Mouse (Mus musculus) cerebellum, adult 9-11 months (tissue): Measurements from ENCODE around the gene Olfr1339.

Source experiments
- DNase-seq: peaks from one replicate; pipeline ENCODE4 v3.0.0; 2022

Gene Olfr1339

DNA sequence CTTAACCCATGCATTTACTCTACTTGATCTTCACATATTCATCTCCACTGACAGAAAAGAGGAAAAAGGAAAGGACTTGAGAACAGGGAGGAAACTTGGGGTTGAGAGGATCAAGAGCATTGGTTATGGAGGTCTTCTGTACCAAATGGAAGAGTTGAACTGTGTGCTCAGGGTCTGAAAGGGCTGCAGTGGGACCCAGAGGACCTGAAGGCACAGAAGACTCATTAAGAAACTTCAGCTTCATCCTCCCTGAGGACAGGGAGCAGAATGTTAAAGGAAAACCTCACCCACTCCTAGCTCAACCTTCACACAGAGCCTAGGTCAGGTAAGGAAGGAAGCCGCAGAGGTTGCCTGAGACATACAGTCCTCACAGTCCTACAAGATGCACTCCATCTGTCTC is at the start of gene Olfr1339:
Gene Olfr1339, plus strand, starts transcription at position 301 of the 400 bp plus-strand sequence.
- DNase-seq = no peak

DNA sequence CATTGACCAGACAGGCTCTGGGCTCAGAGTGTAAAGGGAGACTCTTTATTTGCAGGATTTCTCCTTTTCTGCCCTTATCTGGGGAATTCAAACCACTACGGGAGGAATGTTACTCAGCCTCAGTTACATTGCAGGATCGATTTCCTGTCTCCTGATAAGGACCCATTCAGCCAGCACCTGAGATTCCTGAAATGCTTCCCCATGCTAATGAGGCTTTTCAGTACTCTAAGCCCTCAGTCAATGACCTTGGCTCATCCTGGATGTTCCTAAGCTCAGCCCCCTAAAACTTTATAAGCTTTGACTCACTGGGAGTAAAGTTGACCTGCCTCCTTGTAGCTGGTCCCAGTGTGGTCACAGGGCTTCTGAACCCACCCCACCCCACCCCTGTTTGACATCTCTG is 44.9 kb upstream of the Olfr1339 start:
- DNase-seq = no peak

DNA sequence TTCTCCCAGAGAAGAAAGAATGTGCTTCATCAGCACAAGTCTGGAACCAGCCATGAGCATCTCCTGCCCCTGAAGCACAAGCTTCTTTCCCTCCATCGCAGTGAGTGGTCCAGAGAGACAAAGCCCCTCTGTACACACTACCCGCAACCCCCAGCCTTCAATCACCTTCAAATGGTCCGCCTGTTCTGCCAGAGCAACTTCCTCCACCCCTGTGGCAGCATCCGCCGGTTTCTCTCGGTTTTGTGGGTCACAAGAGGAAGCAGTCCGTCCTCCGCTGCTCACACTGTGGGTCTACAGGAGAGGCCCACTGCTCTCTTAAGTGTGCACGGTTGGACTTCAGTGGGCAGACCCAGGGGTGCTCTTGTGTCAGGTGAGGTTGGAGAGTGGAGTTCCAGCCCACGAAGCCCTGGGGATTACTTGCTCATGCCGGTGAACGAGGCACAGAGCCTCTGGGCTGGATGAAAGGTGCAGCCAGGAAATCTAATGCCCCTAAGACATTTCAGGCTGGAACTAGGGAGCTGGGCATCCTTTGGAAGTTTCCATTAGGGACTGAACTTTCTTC is 39.5 kb upstream of the Olfr1339 start, which contains the start of gene Olfr1342:
Gene Olfr1342, minus strand, starts transcription at position 345 of the 562 bp plus-strand sequence.
- no peak for DNase-seq

DNA sequence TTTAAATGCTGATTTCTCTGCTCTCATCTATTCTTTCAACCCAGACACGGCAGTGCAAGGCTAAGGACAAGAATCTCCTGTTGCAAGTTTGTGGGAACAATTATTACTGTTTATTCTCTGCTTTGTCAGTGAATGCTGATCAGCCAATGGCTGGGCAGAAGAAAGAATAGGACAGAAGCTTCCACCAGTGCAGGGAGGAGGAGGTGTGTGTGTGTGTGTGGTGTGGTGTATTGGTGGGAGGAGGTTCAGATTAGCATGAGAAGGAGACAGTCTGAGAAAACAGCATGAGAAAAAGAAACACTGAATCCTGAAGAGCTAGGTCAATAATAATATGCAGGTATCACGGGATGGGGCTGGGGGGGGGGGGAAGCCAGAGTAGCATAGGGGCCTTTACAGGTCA is 38.2 kb upstream of the Olfr1339 start:
- no peak for DNase-seq

DNA sequence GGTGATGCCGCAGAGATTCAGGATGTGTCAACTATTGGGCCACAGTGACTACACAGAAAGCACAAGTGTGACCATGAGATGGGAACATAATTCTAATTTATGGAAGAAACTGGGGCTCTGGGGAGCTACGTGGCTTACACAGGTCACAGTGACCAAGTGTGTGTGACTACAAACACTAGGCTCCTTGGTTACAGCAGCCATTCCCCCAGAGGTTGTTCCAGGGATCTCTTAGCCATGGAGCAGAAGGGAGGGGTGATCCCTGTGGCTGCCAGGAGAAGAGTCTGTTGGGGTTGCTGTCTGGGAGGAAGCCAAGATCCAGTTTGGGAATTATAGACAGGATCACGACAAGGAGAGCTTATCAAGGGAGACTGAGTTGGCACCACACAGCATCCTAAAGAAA is 28.8 kb upstream of the Olfr1339 start, which contains the start of gene Olfr1341:
Gene Olfr1341, plus strand, starts transcription at position 301 of the 400 bp plus-strand sequence.
- no peak for DNase-seq

DNA sequence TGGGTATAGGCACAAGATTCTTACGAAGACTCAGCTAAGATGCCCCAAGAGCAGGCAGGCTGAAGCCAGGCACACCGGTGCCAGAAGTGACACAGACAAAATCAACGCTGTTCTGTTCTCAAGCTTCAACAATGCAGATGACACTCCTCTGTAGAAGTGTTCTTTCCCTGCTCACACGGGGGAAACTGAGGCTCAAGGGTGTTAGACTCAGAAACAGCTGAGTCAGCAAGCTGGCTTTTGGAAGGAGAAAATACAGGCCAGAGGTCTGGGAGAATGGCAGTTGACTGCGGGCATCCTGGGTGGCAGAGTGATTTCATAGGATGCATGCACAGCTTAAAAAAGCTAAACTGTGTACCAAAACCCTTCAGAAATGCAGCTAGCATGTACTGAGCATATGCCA is 23.9 kb upstream of the Olfr1339 start:
- DNase-seq = no peak

DNA sequence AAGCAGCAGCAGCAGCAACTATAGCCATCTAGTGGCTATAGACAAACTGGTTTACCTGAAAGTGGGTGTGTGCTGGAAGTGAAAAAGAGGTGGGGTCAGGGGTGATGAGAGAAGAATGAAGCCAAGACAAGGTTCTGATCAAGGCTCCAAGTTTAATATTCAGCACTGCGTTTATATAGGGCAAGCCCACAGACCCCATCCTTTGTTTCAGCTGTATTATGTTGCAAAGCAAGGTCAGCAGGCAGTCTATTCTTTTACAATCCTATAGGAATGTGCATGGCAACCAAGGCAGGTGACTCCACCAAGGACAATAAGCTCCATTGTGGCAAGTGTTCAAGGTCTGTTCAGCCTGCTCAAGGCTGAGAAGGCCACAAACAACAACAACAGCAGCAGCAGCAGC is 20.3 kb upstream of the Olfr1339 start:
- DNase-seq = no peak

DNA sequence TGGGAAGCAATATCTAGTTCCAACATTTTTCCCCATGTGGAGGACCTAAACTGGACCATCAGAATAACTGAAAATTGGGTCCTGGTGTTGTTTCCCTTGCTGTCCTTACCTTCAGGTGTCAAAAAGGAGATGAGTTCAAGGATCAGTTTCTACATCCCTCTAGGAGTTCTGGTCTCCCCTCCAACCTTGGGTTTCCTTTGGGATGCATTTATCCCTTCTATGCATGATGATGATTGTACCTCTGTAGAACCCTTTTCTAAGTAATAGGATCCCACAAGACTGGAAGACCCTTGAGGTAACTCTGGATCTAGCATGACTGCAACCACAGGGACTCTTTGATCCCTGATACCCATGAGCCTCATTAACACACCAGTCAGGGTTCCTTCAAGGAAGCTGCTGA is 12.1 kb upstream of the Olfr1339 start, which contains the start of gene Olfr1340:
Gene Olfr1340, plus strand, starts transcription at position 301 of the 400 bp plus-strand sequence.
- no peak for DNase-seq

DNA sequence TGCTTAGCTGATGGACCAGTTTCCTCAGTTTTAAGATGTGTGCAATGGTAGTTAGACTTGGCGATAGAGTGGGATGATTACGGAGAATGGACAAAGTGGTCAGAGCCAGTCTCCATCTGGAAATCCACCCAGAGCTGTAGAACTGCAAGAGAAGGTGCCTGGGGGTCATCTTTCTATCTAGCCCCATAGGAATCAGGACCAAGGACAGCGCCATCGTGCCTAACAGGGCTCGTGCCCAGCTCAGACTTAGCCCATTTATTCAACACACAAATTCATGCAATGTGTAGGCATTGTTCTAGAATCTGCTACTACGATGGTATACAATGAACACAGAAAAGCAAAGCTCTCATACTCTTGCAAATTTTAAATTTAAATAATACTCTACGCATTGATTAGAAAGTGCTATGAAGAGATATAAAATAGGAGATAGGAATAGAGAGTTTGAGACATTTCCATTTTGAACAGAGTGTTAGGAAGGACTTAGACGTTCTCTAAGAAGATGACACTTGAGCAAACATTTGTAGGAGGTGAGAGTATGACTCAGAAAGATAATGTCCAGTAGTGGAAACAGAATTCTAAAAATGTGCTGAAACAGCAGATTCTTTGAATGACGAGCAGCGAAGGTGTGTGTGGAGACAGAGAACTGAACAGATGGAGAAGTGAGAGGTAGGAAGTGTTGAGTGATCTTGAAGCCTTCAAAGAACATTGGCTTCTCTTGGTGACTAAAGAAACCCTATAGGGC is 10.1 kb upstream of the Olfr1339 start:
- no peak for DNase-seq

DNA sequence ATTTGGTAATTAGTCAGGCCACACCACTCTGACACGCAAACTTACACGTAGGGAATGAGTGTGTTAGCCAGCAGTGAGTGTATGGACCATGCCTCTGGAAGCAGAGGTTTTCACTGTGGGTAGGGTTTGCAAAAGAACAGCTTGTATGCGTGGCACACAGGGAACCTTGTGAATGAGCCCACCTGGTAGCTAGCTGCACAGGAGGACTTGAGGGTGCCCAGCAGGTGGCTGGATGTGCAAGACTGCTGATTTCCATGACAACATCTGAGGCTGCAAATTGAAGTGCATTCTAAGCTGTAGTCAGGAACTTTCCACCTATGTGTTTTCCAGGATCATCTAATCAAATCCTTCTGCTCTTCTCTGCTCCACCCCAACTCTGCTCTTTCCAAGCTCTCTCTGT is 7.6 kb downstream of the Olfr1339 start:
- DNase-seq = no peak

DNA sequence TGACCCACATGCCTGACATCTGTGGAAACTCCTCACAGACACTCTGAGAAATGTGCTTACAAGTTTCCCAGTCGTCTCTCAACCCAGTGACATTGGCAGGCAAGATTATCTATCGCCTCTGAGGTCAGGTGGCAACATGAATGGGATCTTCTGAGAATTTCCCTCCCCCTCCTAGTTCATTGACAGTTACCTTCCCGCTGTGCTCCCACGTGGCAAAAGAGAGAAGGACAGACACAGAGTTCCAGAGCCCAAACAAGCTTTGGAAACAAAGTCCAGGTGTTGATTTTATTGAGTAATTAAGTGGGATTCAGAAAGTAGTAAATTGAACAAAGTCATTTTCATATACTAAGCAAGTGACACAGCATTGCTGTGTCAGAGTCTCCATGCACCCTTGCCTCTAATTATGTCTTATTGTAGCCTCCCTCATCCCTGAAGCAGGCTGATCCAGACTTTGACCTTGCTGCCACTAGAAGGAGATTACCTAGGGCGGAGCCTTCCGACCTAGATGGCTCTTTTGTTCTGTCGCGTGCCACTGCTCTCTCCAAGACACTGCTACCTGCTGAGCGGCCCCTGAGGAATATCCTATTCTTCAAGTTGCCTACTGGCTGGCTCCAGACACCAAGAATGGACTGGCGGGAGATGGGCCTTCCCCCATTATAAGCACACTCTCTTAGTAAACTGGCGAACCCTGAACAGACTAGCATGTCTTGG is 9.2 kb downstream of the Olfr1339 start:
- no peak for DNase-seq

DNA sequence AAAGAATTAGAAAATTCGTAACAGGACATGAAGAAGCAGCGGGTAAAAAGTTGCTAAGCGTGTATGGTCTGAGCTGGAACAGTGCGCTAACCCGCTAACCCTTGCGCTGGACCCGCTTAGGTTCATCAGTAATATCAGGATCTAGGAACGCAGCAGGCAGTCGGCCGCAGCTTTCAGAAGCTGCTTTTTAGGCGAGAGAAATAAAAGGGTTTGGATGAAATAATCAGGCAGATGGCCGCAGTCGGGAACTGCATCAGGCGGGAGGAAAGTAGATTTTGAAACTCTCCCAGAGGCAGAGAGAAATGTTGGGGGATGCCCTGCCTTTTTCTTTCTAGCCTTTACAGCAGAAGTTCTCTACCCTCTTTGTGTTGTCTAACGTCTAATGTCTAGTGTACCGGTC is 9.9 kb downstream of the Olfr1339 start:
- no peak for DNase-seq

DNA sequence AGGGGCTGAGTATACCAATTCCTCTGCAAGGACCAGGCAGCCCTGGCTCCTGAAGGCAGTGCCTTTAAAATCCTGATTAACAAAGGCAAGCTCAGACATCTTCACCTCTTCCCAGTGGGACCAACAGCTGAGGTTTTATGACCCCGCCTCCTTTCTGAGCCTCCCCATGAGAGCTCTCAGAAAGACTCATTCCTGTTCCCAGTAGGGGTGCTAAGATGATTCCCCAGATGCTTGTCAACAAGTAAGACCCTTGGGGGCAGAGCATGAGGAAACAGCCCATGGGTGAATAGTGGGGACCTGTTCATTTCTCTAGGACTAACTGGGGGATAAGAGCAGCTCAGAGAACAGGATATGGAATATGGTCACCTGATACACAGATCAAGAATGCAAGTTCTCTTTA is 26.7 kb downstream of the Olfr1339 start, which contains the start of gene Olfr1338:
Gene Olfr1338, minus strand, starts transcription at position 101 of the 400 bp plus-strand sequence.
- DNase-seq = no peak

DNA sequence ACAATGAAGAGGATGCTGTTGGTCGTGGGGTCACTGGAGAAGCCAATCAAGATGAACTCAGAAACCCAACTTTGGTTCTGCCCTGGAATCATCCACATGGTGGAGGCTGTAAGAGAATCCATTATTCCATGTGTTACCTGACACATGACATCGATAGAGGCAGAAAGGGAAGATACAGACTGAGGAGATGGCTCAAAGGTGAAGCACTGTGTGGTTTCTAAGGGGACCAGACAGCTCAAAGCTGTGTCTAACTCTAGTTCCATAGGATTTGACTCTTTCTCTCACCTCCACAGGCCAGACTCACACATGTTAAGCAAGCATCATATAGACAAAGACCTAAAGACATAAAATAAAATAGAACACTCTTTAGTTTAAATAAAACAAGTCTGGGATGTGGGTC is 50.5 kb downstream of the Olfr1339 start, which contains the start of gene Olfr1337:
Gene Olfr1337, minus strand, starts transcription at position 101 of the 400 bp plus-strand sequence.
- DNase-seq = no peak
